Mouse (Mus musculus) adrenal gland, postnatal 25 days (tissue): ENCODE data around the gene Pip4k2b. TPM values are rescaled to one million over a fixed set of nuclear protein-coding genes. Genes with fewer than 3 reads are reported as not detected.
A peak's percentile ranks its signal among the peaks of the same experiment; 100 is the strongest.

Experiments
- DNase-seq: peaks from one replicate; pipeline ENCODE4 v3.0.0; 2021; ENCODE audit warnings: mixed read lengths
- total RNA-seq: library from RNA; stranded (reverse); gene quantifications from 2 replicates; pipeline ENCODE4 v1.2.3, GENCODE M21; 2021

Gene Pip4k2b
- total RNA-seq, 1 experiment from 2014 or later, result 30.7 TPM

GRCm38 (mm10) chr11:97694921-97695711 is 49.4 kb downstream of the Pip4k2b start:
- no peak for DNase-seq

GRCm38 (mm10) chr11:97694435-97694834 is 50.1 kb downstream of the Pip4k2b start:
- DNase-seq, result no peak

GRCm38 (mm10) chr11:97689861-97690260 is 54.6 kb downstream of the Pip4k2b start:
- DNase-seq, result peak; percentile 71

GRCm38 (mm10) chr11:97687061-97687460 is 57.4 kb downstream of the Pip4k2b start:
- DNase-seq, result no peak

- no peak for DNase-seq
Measured at GRCm38 (mm10) chr11:97686322-97686908, 58.1 kb downstream of the Pip4k2b start.

- DNase-seq, result peak; percentile 97
Measured at GRCm38 (mm10) chr11:97685613-97686321, 58.7 kb downstream of the Pip4k2b start, which contains the start of gene Cisd3. TSS of gene Cisd3 (plus strand) at chr11:97685826.

- DNase-seq, result no peak
Measured at GRCm38 (mm10) chr11:97684766-97685165, 59.7 kb downstream of the Pip4k2b start.

GRCm38 (mm10) chr11:97684063-97684680 is 60.3 kb downstream of the Pip4k2b start:
- no peak for DNase-seq

GRCm38 (mm10) chr11:97682504-97683055 is 61.9 kb downstream of the Pip4k2b start:
- no peak for DNase-seq

- DNase-seq, result peak; percentile 49
Measured at GRCm38 (mm10) chr11:97680430-97680829, 64.1 kb downstream of the Pip4k2b start.

- no peak for DNase-seq
Measured at GRCm38 (mm10) chr11:97678301-97678700, 66.2 kb downstream of the Pip4k2b start.

- DNase-seq, result no peak
Measured at GRCm38 (mm10) chr11:97677842-97678241, 66.7 kb downstream of the Pip4k2b start.

GRCm38 (mm10) chr11:97677381-97677780 is 67.1 kb downstream of the Pip4k2b start:
- DNase-seq, result no peak

- DNase-seq, result no peak
Measured at GRCm38 (mm10) chr11:97676050-97676754, 68.3 kb downstream of the Pip4k2b start.

- DNase-seq, result no peak
Measured at GRCm38 (mm10) chr11:97673148-97673547, 71.4 kb downstream of the Pip4k2b start.

- no peak for DNase-seq
Measured at GRCm38 (mm10) chr11:97671177-97671527, 73.4 kb downstream of the Pip4k2b start.

GRCm38 (mm10) chr11:97670234-97671176 is 74.0 kb downstream of the Pip4k2b start:
- no peak for DNase-seq

GRCm38 (mm10) chr11:97669829-97670228 is 74.7 kb downstream of the Pip4k2b start:
- DNase-seq, result no peak

GRCm38 (mm10) chr11:97669268-97669667 is 75.2 kb downstream of the Pip4k2b start:
- no peak for DNase-seq

- DNase-seq, result no peak
Measured at GRCm38 (mm10) chr11:97668160-97668559, 76.3 kb downstream of the Pip4k2b start.

GRCm38 (mm10) chr11:97666794-97667193 is 77.7 kb downstream of the Pip4k2b start:
- DNase-seq, result no peak
